Mouse (Mus musculus): ENCODE measurements around the gene Bloc1s6. TPM values are rescaled to one million over a fixed set of nuclear protein-coding genes. Genes with fewer than 3 reads are reported as not detected.

The Bloc1s6 gene
- polyA plus RNA-seq, 1 experiment, result 16.0 TPM

GRCm38 (mm10) chr2:122715148-122715692 lies 23.1 kb upstream of the Bloc1s6 start:
- no peaks in the 10 kb centered on the region for H3K27me3 ChIP-seq (ENCODE audit: control insufficient read depth, insufficient read depth, insufficient read length)
- H3K4me3 ChIP-seq, result no peak overlapping the region
- H3K4me2 ChIP-seq (ENCODE audit: low read depth), result no peak overlapping the region
- H3K79me2 ChIP-seq (ENCODE audit: control insufficient read depth, insufficient read depth), result no peaks in the 10 kb centered on the region
- no peak overlapping the region for H3ac ChIP-seq (ENCODE audit: control insufficient read depth, insufficient read length)
- TF ChIP-seq POLR2A (IDR thresholded peaks at IDR 0.05; ENCODE audit: insufficient read length, low read depth), result no peak
- TF ChIP-seq MYOD1 (IDR thresholded peaks at IDR 0.05; ENCODE audit: control insufficient read depth in 1 of 3, insufficient read length in 2 of 3, low read depth in 2 of 3), result no peak
- no peak for TF ChIP-seq MAX (IDR thresholded peaks at IDR 0.05; ENCODE audit: low read depth)
- no peak for TF ChIP-seq TCF12 (IDR thresholded peaks at IDR 0.05; ENCODE audit: insufficient read depth, poor library complexity, severe bottlenecking)
- TF ChIP-seq USF1 (IDR thresholded peaks at IDR 0.05; ENCODE audit: low read depth), result no peak
- TF ChIP-seq REST (IDR thresholded peaks at IDR 0.05; ENCODE audit: insufficient read depth, insufficient read length), result no peak
- no peak for TF ChIP-seq SRF (IDR thresholded peaks at IDR 0.05; ENCODE audit: control insufficient read depth, insufficient read length, low read depth)
- no peak for TF ChIP-seq MYOG (IDR thresholded peaks at IDR 0.05; ENCODE audit: control insufficient read depth in 1 of 3, insufficient read depth in 1 of 3, insufficient read length in 2 of 3, low read depth in 2 of 3)
- TF ChIP-seq E2F4 (IDR thresholded peaks at IDR 0.05; ENCODE audit: insufficient read depth), result no peak
- TF ChIP-seq CEBPB (IDR thresholded peaks at IDR 0.05; ENCODE audit: insufficient read depth, poor library complexity, severe bottlenecking), result no peak
- TF ChIP-seq TCF3 (IDR thresholded peaks at IDR 0.05; ENCODE audit: insufficient read length, low read depth), result no peak
- TF ChIP-seq POLR2AphosphoS2 (IDR thresholded peaks at IDR 0.05; ENCODE audit: insufficient read length, low read depth), result no peak
- H3K36me3 ChIP-seq (ENCODE audit: control insufficient read depth, insufficient read depth), result no peaks in the 10 kb centered on the region

GRCm38 (mm10) chr2:122716301-122716842 lies 21.9 kb upstream of the Bloc1s6 start:
- Histone ChIP-seq H3ac (ENCODE audit: control insufficient read depth, insufficient read length) (no peak overlapping the region), H3K4me2 (ENCODE audit: low read depth) (peak overlapping the region; percentile 24), H3K79me2 (ENCODE audit: control insufficient read depth, insufficient read depth) (no peaks in the 10 kb centered on the region), H3K4me3 (no peak overlapping the region), H3K36me3 (ENCODE audit: control insufficient read depth, insufficient read depth) (no peaks in the 10 kb centered on the region), H3K27me3 (ENCODE audit: control insufficient read depth, insufficient read depth, insufficient read length) (no peaks in the 10 kb centered on the region)
- TF ChIP-seq MYOD1 (IDR thresholded peaks at IDR 0.05; ENCODE audit: control insufficient read depth in 1 of 3, insufficient read length in 2 of 3, low read depth in 2 of 3) (no peak), MAX (IDR thresholded peaks at IDR 0.05; ENCODE audit: low read depth) (no peak), POLR2AphosphoS2 (IDR thresholded peaks at IDR 0.05; ENCODE audit: insufficient read length, low read depth) (no peak), USF1 (IDR thresholded peaks at IDR 0.05; ENCODE audit: low read depth) (no peak), TCF12 (IDR thresholded peaks at IDR 0.05; ENCODE audit: insufficient read depth, poor library complexity, severe bottlenecking) (no peak), SRF (IDR thresholded peaks at IDR 0.05; ENCODE audit: control insufficient read depth, insufficient read length, low read depth) (no peak), TCF3 (IDR thresholded peaks at IDR 0.05; ENCODE audit: insufficient read length, low read depth) (no peak), MYOG (IDR thresholded peaks at IDR 0.05; ENCODE audit: control insufficient read depth in 1 of 3, insufficient read depth in 1 of 3, insufficient read length in 2 of 3, low read depth in 2 of 3) (no peak), E2F4 (IDR thresholded peaks at IDR 0.05; ENCODE audit: insufficient read depth) (no peak)

GRCm38 (mm10) chr2:122719232-122719631 lies 19.1 kb upstream of the Bloc1s6 start:
- no peaks in the 10 kb centered on the region for H3K36me3 ChIP-seq (ENCODE audit: control insufficient read depth, insufficient read depth)
- H3K27me3 ChIP-seq (ENCODE audit: control insufficient read depth, insufficient read depth, insufficient read length), result no peaks in the 10 kb centered on the region
- H3K79me2 ChIP-seq (ENCODE audit: control insufficient read depth, insufficient read depth), result no peaks in the 10 kb centered on the region
- no peak overlapping the region for H3ac ChIP-seq (ENCODE audit: control insufficient read depth, insufficient read length)
- H3K4me2 ChIP-seq (ENCODE audit: low read depth), result no peak overlapping the region
- no peak for TF ChIP-seq POLR2A (IDR thresholded peaks at IDR 0.05; ENCODE audit: insufficient read length, low read depth)
- no peak for TF ChIP-seq MAX (IDR thresholded peaks at IDR 0.05; ENCODE audit: low read depth)
- TF ChIP-seq REST (IDR thresholded peaks at IDR 0.05; ENCODE audit: insufficient read depth, insufficient read length), result no peak
- TF ChIP-seq E2F4 (IDR thresholded peaks at IDR 0.05; ENCODE audit: insufficient read depth), result no peak
- TF ChIP-seq TCF3 (IDR thresholded peaks at IDR 0.05; ENCODE audit: insufficient read length, low read depth), result no peak
- TF ChIP-seq POLR2AphosphoS2 (IDR thresholded peaks at IDR 0.05; ENCODE audit: insufficient read length, low read depth), result no peak
- TF ChIP-seq MYOG (IDR thresholded peaks at IDR 0.05; ENCODE audit: control insufficient read depth in 1 of 3, insufficient read depth in 1 of 3, insufficient read length in 2 of 3, low read depth in 2 of 3), result no peak
- TF ChIP-seq TCF12 (IDR thresholded peaks at IDR 0.05; ENCODE audit: insufficient read depth, poor library complexity, severe bottlenecking), result no peak
- TF ChIP-seq USF1 (IDR thresholded peaks at IDR 0.05; ENCODE audit: low read depth), result no peak
- TF ChIP-seq MYOD1 (IDR thresholded peaks at IDR 0.05; ENCODE audit: control insufficient read depth in 1 of 3, insufficient read length in 2 of 3, low read depth in 2 of 3), result no peak
- TF ChIP-seq SRF (IDR thresholded peaks at IDR 0.05; ENCODE audit: control insufficient read depth, insufficient read length, low read depth), result no peak
- H3K4me3 ChIP-seq, result no peak overlapping the region

GRCm38 (mm10) chr2:122720564-122720963 lies 17.7 kb upstream of the Bloc1s6 start:
- H3K4me2 ChIP-seq (ENCODE audit: low read depth), result no peak overlapping the region
- no peaks in the 10 kb centered on the region for H3K27me3 ChIP-seq (ENCODE audit: control insufficient read depth, insufficient read depth, insufficient read length)
- TF ChIP-seq POLR2AphosphoS2 (IDR thresholded peaks at IDR 0.05; ENCODE audit: insufficient read length, low read depth) (no peak), REST (IDR thresholded peaks at IDR 0.05; ENCODE audit: insufficient read depth, insufficient read length) (no peak), CEBPB (IDR thresholded peaks at IDR 0.05; ENCODE audit: insufficient read depth, poor library complexity, severe bottlenecking) (no peak)
- H3K79me2 ChIP-seq (ENCODE audit: control insufficient read depth, insufficient read depth), result no peaks in the 10 kb centered on the region
- no peak overlapping the region for H3K4me3 ChIP-seq
- H3K36me3 ChIP-seq (ENCODE audit: control insufficient read depth, insufficient read depth), result no peaks in the 10 kb centered on the region
- no peak overlapping the region for H3ac ChIP-seq (ENCODE audit: control insufficient read depth, insufficient read length)

- no peak overlapping the region for H3K4me3 ChIP-seq
- no peak overlapping the region for H3ac ChIP-seq (ENCODE audit: control insufficient read depth, insufficient read length)
- no peaks in the 10 kb centered on the region for H3K27me3 ChIP-seq (ENCODE audit: control insufficient read depth, insufficient read depth, insufficient read length)
- H3K79me2 ChIP-seq (ENCODE audit: control insufficient read depth, insufficient read depth), result no peaks in the 10 kb centered on the region
- no peaks in the 10 kb centered on the region for H3K36me3 ChIP-seq (ENCODE audit: control insufficient read depth, insufficient read depth)
- H3K4me2 ChIP-seq (ENCODE audit: low read depth), result no peak overlapping the region
- no peak for TF ChIP-seq REST (IDR thresholded peaks at IDR 0.05; ENCODE audit: insufficient read depth, insufficient read length)
- no peak for TF ChIP-seq POLR2AphosphoS2 (IDR thresholded peaks at IDR 0.05; ENCODE audit: insufficient read length, low read depth)
- TF ChIP-seq SRF (IDR thresholded peaks at IDR 0.05; ENCODE audit: control insufficient read depth, insufficient read length, low read depth), result no peak
Observed at GRCm38 (mm10) chr2:122725604-122726003, 12.7 kb upstream of the Bloc1s6 start.
